Mouse (Mus musculus) left cerebral cortex, adult 2 months (tissue): ENCODE data around the gene Canx. TPM values are rescaled to one million over a fixed set of nuclear protein-coding genes. Genes with fewer than 3 reads are reported as not detected.
"Not testable (repeated sequence)": the region's sequence is repeated elsewhere in the genome, so short reads cannot be mapped to it uniquely, and the experiment has no call there.

Experiments
- DNase-seq, 2 experiments: peaks; one replicate each; pipeline ENCODE4 v3.0.0; 2021 to 2022; ENCODE audit warnings: low spot score in 2 of 2, mixed read lengths in 1 of 2; ENCODE audit errors: extremely low spot score in 1 of 2
- H3K27ac ChIP-seq: fragments of 200-600 bp; 2 replicates; pipeline ENCODE4 v1.8.1; 2022
- H3K4me3 ChIP-seq: fragments of 200-600 bp; 2 replicates; pipeline ENCODE4 v1.8.1; 2022
- CTCF ChIP-seq: fragments of 200-600 bp; IDR thresholded peaks from 2 replicates; pipeline ENCODE4 v1.8.1; 2022; ENCODE audit warnings: antibody characterized with exemption, mild to moderate bottlenecking, moderate library complexity
- intact Hi-C: fragments of 180-260 bp; cut with DNase I; formaldehyde crosslinking; loops from one replicate; pipeline ENCODE4 v1.15.1; 2025
- total RNA-seq, 2 experiments: library from RNA; stranded (reverse); gene quantifications; 2 replicates each; pipeline ENCODE4 v1.2.3; 2021

The Canx gene
- total RNA-seq, 2 experiments from 2014 or later: 387 to 418 TPM

DNA sequence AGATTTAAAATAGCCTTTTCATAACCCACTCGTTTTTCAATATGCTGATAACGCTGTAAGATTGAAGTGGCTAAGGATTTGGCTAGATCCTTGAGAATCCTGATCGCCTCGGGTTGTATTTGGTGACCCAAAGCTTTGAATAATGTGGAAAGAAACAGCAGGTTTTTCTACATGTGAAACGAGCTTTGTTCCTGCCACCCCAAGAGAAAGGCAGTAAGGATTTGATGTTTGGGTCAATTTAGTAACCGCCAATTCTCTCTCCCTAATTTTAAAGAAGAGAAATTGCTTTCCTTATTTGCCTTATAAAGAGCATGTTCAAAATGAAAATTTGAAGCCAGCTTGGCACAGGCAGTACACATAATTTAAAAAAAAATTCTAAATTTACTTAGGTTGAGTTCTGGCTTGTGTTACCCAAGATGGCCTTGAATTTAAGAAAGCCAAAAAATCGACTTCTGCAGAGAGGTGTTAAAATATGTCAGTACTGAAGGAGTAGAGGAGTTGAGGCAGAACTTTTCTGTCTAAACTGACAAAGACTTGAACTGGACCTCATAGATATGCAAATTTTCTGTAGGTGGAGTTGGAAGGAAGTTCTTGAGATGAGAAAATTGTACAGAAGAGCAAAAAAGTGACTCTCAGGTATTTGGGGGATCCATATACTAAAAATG lies 961 bp upstream of the Canx start:
- peak overlapping the region; percentile 77 for H3K4me3 ChIP-seq
- intact Hi-C loops: loop anchor here (5.0 kb wide), 1 partner anchor 51 kb away; the partner anchor contains the start of gene Hnrnph1
- H3K27ac ChIP-seq: peak overlapping the region; percentile 98
- DNase-seq: no peak
- no peak for TF ChIP-seq CTCF

DNA sequence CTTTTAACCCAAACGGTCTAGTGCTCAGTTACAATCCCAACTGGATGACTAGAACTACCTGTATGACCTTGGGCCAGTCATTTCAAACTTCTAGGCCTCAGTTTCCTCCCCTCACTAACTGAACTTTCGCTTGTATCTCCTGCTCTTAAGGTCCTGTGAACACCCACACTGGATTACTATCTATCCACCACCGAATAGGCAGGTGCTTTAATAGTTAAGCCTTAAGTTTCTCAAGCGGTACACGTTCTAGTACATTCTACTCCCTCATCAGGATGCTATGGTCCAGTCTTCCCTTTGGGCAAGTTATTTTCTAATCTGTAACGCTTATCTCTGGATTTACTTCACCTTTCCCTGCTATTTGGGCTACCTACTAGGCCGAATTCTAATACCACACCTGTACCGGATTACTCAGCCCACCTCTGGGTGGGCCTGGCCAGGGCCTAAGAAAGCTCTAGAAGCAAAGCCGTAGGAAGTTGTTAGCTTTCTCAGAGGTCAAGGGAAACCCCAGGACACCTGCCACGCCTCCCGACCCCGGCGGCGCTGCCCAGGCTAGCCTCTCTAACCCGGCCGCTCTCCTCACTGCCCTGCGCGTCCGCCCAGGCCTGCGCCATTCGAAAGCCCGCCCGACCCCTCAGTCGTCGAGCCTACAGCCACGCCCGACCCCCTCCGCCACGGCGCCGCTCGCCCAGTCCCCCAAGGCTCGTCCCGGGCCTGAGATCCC lies 562 bp downstream of the Canx start:
- Histone ChIP-seq H3K27ac (peak overlapping the region; percentile 94), H3K4me3 (peak overlapping the region; percentile 77)
- no peak for TF ChIP-seq CTCF
- intact Hi-C loops: loop anchor here (2.0 to 5.0 kb wide), 3 partner anchors 32 to 52 kb away; partner anchors contain the start of genes Hnrnph1 and Maml1
- DNase-seq: no peak

DNA sequence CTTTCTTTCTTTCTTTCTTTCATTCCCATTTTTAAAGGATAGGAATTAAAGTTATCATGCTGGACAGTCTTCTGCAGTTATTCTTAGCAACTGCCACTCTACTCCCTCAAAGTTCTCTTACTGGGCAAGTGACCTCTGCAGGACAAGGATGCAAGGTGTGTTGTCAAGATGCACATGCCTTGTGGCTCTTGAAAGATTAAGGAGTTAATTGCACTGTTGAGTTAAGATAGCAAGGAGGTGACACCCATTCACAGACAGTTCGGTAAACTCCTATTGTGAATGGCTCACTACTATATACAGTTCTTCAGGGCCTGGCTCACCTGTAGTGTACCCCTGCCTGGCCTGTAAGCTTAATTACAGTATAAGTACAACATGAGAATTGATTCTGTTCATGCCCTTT lies 1.6 kb downstream of the Canx start:
- no peak overlapping the region for H3K27ac ChIP-seq
- DNase-seq: no peak
- H3K4me3 ChIP-seq: peak overlapping the region; percentile 77; the same call in 1 of the 2 replicates
- TF ChIP-seq CTCF: no peak
- intact Hi-C loops: loop anchor here (2.0 kb wide), 2 partner anchors 31 to 41 kb away; partner anchors contain the start of gene Maml1

DNA sequence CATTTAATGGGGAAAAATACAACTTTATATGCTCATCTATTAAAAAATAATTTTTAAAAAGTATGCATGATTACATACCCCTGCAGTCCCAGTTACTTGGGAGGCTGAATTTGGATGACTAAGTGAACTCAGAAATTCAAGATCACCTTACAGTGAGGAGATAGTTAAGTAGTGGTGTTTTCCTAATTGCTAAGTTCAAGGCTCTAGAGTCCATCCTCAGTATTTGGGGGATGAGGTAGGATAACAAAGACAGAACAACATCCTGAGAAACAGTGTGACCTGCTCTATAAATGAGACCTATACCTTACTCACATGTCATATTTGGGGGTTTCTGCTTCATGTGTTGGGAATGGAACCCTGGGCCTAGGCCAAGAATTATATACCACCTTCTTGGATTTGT lies 3.1 kb downstream of the Canx start:
- Histone ChIP-seq H3K4me3 (no peak overlapping the region), H3K27ac (no peak overlapping the region)
- DNase-seq: no peak
- intact Hi-C loops: no loop called here
- TF ChIP-seq CTCF: no peak

DNA sequence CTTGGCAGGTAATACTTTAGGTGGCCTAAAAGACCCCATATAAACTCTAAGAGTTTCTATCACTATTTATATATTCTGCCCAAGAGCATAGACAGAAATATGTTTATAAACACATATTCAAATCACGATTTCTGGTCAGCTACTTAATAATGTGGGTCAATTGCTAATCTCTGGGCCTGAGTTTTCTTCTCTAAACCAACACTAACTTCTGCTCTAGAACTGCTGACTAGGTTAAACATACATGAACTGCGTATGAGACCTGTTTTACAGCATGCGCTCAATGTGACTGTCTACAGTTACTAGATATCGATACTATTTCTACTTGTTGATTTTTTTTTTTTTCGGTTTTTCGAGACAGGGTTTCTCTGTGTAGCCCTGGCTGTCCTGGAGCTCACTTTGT lies 4.2 kb downstream of the Canx start:
- H3K27ac ChIP-seq: no peak overlapping the region
- TF ChIP-seq CTCF: no peak
- H3K4me3 ChIP-seq: no peak overlapping the region
- intact Hi-C loops: no loop called here
- DNase-seq: no peak

DNA sequence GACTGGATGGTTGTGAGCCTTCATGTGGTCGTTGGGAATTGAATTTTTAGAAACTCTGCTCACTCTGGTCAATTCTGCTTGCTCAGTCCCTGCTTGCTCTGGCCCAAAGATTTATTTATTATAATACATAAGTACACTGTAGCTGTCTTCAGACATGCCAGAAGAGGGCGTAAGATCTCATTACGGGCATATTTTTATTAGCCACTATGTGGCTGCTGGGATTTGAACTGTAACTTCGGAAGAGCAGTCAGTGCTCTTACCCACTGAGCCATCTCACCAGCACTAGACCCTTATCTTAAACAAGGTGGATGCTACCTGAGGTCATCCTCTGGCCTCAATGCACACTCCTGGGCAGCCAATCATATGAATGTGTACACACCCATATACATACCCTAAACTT lies 6.1 kb downstream of the Canx start:
- H3K27ac ChIP-seq, DNase-seq, intact Hi-C loops, H3K4me3 ChIP-seq: not testable (repeated sequence)
- TF ChIP-seq CTCF: peak; percentile 17

DNA sequence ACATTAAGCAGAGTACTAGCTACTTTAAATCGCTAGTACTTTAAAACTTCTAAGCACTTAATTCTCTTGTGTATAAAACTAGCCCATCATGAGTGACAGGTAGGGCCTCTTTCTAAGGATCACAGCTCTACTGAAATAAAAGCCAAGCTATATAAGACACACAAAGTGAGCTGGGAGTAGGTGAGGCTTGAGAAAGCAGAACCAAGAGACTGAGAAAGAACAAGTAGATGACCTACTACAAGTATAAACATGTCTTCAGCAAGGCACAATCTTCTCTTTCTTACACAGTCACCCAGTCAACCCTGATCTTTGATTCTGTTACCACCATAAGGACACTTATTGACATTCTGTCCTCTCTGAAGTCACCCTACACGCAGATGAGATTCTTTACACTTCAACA lies 12.7 kb downstream of the Canx start:
- Histone ChIP-seq H3K27ac (no peak overlapping the region), H3K4me3 (no peak overlapping the region)
- no peak for TF ChIP-seq CTCF
- intact Hi-C loops: no loop called here
- no peak for DNase-seq

DNA sequence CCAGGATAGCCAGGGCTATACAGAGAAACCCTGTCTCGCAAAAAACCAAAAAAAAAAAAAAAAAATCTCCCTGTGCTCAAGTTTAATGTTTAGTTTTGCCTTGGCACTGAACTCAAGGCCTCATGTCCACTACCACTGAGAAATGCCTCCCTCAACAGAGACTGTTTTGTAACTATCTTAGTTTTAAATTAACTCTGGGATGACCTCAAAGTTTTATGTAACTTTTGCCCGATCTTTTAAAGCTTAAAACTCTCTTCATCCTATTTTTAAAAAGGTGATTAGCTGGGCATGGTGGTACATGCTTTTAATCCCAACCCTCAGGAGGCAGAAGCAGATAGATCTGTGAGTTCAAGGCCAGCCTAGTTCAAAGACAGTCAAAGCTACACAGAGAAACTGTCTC lies 22.1 kb downstream of the Canx start:
- Histone ChIP-seq H3K4me3 (no peak overlapping the region), H3K27ac (no peak overlapping the region)
- intact Hi-C loops: no loop called here
- no peak for TF ChIP-seq CTCF
- no peak for DNase-seq

DNA sequence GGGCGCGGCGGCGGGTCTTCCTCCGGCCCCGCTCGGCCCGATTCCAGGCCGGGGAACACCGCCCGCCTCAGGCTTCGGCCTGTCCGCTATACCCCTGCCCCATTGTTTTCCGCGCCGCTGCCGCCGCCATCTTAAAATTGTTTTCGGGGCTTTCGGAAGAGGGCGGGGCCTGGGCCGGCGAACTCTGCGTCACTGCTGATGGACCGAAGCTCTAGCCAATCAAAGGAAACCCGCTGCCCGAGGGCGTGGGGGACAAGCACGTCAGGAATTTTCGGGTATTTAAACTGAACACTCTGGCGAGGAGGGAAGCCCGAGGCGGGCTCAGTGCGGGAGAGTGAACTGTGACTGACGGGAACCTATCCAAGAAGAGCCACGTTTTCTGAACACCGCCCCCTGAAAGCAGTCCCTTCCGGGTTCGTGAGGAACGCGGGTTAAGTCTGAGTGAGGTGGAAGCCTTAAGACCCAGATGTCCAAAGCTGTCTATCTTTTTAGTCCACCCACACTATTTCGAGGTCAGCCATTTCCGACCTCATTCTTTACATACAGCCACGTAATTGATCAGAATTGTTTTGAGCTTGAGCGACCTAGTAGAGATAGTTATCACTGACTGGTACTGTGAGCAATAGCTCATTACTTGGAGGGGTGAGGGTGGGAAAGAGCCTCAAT lies 33.1 kb downstream of the Canx start, which contains the start of gene Maml1:
Maml1 (minus strand) TSS at position 122 of the 666 bp plus-strand sequence.
- H3K4me3 ChIP-seq: peak within 1 kb of the TSS; percentile 78
- intact Hi-C loops: loop anchor here (2.0 kb wide), 2 partner anchors 32 to 84 kb away; partner anchors contain the start of genes Canx and Hnrnph1
- H3K27ac ChIP-seq: peak within 1 kb of the TSS; percentile 96
- DNase-seq: peak; percentile 97
- no peak for TF ChIP-seq CTCF

DNA sequence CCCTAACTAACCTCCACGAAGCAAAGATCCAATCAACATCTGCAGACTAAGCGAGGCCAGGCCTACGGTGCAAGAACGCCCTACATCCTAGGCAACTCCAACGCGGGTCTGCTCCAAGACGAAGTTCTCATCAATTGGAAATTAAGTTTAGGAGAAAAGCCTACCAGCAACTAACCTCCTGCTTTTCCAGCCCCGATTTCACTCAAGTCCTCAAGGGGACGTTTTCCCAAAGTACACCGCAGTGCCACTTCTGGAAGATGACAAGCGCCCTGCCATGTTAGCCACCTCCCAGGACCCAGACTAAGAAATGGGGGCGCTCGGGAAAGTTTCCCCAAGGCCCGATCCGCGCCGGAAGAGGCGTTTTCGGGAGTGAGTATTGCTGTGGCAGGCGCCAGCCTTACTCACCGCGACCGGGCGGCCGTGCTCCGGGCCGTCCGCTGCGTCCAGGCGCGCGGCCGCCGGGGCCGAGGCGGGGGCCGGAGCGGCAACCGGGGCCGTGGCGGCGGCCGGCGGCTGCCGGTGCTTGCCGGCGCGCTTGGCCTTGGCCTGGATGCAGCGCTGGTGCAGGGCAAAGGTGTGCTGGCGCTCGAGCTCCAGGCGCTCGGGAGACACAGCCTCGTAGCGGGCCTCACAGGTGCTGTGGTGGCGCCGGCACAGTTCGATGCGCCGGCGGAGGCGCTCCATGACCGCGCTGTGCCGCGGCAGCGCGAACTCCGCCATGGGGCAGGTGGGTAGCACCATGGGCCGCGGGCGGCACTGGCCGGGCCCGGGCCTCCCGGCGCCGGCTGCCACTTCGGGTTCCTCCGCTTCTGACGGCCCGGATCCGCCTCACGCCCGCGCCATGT lies 33.9 kb downstream of the Canx start:
- peak overlapping the region; percentile 78 for H3K4me3 ChIP-seq
- peak; percentile 43 to 46 for DNase-seq

More for the DNA sequence above, 33.9 kb downstream of the Canx start:
- H3K27ac ChIP-seq: peak overlapping the region; percentile 96
- no peak; the same call in 1 of the 2 replicates for TF ChIP-seq CTCF
- intact Hi-C loops: loop anchor here (2.0 kb wide), 3 partner anchors 33 to 85 kb away; partner anchors contain the start of genes Canx and Hnrnph1
